Comparison of ENCODE assay signal across 8 mouse cellular contexts in genomic region chr16:30066852-30067301, GRCm38 (mm10). TPM values are rescaled to one million over a fixed set of nuclear protein-coding genes. Genes with fewer than 3 reads are reported as not detected.
DNase-seq lines count a peak whose midpoint lies in the region; ATAC-seq lines count a peak whose summit lies in the region.

No protein-coding gene starts in this region.

- peak overlapping the region; percentile 83 for H3K9ac ChIP-seq in embryonic facial prominence, embryonic 12.5 days
- peak overlapping the region; percentile 71 for H3K9ac ChIP-seq in heart, embryonic 11.5 days (ENCODE audit: low read depth, low read length)
- H3K9ac ChIP-seq in kidney, embryonic 14.5 days (ENCODE audit: low read depth, low read length), result peak overlapping the region; percentile 91
- peak overlapping the region; percentile 89 for H3K9ac ChIP-seq in stomach, embryonic 14.5 days (replicated peaks; ENCODE audit: low read depth, low read length)

- H3K4me3 ChIP-seq in embryonic facial prominence, embryonic 12.5 days, result peak overlapping the region; percentile 71
- peak overlapping the region; percentile 73 for H3K4me3 ChIP-seq in heart, embryonic 11.5 days (ENCODE audit: low read depth, low read length)
- H3K4me3 ChIP-seq in kidney, embryonic 14.5 days (ENCODE audit: low read length), result peak overlapping the region; percentile 85
- H3K4me3 ChIP-seq in stomach, embryonic 14.5 days (ENCODE audit: low read depth, low read length), result peak overlapping the region; percentile 82

- no peaks in the 10 kb centered on the region for H3K9me3 ChIP-seq in embryonic facial prominence, embryonic 12.5 days
- H3K9me3 ChIP-seq in heart, embryonic 11.5 days (replicated peaks; ENCODE audit: control insufficient read depth, low read length), result no peaks in the 10 kb centered on the region
- H3K9me3 ChIP-seq in kidney, embryonic 14.5 days (ENCODE audit: control insufficient read depth, low read length), result no peaks in the 10 kb centered on the region
- no peaks in the 10 kb centered on the region for H3K9me3 ChIP-seq in stomach, embryonic 14.5 days (ENCODE audit: control insufficient read depth, low read depth, low read length)

- peaks cover 41% of the 10 kb centered on the region for H3K4me1 ChIP-seq in embryonic facial prominence, embryonic 12.5 days
- H3K4me1 ChIP-seq in heart, embryonic 11.5 days (ENCODE audit: control insufficient read depth, insufficient read depth, low read length), result peaks cover 36% of the 10 kb centered on the region
- H3K4me1 ChIP-seq in kidney, embryonic 14.5 days (ENCODE audit: control insufficient read depth, insufficient read depth, low read length), result peaks cover 44% of the 10 kb centered on the region
- peaks cover 36% of the 10 kb centered on the region for H3K4me1 ChIP-seq in stomach, embryonic 14.5 days (ENCODE audit: control insufficient read depth, insufficient read depth, low read length)

- ATAC-seq in embryonic facial prominence, embryonic 12.5 days (ENCODE audit: insufficient number of reproducible peaks, insufficient read depth, low FRiP score, low TSS enrichment), result no peak
- ATAC-seq in heart, embryonic 11.5 days (replicated peaks; ENCODE audit: insufficient number of reproducible peaks, low FRiP score, low TSS enrichment), result no peak
- ATAC-seq in kidney, embryonic 14.5 days (ENCODE audit: low FRiP score, low TSS enrichment), result no peak
- peak; percentile 28; the same call in 1 of the 2 replicates for ATAC-seq in monocyte, adult 5-6 weeks (replicated peaks; ENCODE audit: insufficient number of reproducible peaks, low FRiP score, low TSS enrichment, poor library complexity, severe bottlenecking)
- ATAC-seq in stomach, embryonic 14.5 days (ENCODE audit: insufficient number of reproducible peaks, insufficient read depth, low FRiP score, low read depth), result no peak

- DNase-seq in 3134 (ENCODE audit: extremely low read depth, insufficient read length, low spot score) (peak; percentile 88), liver (peak; percentile 75)
- DNase-seq in adrenal gland, adult 2 months, result peak; percentile 94

- H3K27me3 ChIP-seq in embryonic facial prominence, embryonic 12.5 days, result no peaks in the 10 kb centered on the region
- no peaks in the 10 kb centered on the region for H3K27me3 ChIP-seq in heart, embryonic 11.5 days (ENCODE audit: control insufficient read depth, insufficient read depth, low read length)
- H3K27me3 ChIP-seq in kidney, embryonic 14.5 days (ENCODE audit: control insufficient read depth, insufficient read depth, low read length), result no peaks in the 10 kb centered on the region
- H3K27me3 ChIP-seq in stomach, embryonic 14.5 days (ENCODE audit: control insufficient read depth, insufficient read depth, low read length), result no peaks in the 10 kb centered on the region

- H3K36me3 ChIP-seq in embryonic facial prominence, embryonic 12.5 days, result no peaks in the 10 kb centered on the region
- H3K36me3 ChIP-seq in heart, embryonic 11.5 days (ENCODE audit: control insufficient read depth, insufficient read depth, low read length), result no peaks in the 10 kb centered on the region
- peaks cover 6% of the 10 kb centered on the region; the same call in 1 of the 2 replicates for H3K36me3 ChIP-seq in kidney, embryonic 14.5 days (ENCODE audit: control insufficient read depth, insufficient read depth, low read length)
- H3K36me3 ChIP-seq in stomach, embryonic 14.5 days (ENCODE audit: control insufficient read depth, insufficient read depth, low read length), result no peaks in the 10 kb centered on the region

- H3K27ac ChIP-seq in embryonic facial prominence, embryonic 12.5 days, result peak overlapping the region; percentile 95
- peak overlapping the region; percentile 100 for H3K27ac ChIP-seq in heart, embryonic 11.5 days (ENCODE audit: low read depth, low read length)
- peak overlapping the region; percentile 97 for H3K27ac ChIP-seq in kidney, embryonic 14.5 days (ENCODE audit: low read depth, low read length)
- peak overlapping the region; percentile 97 for H3K27ac ChIP-seq in stomach, embryonic 14.5 days (ENCODE audit: low read length)

- WGBS in embryonic facial prominence, embryonic 12.5 days, result under 1% methylated on average over 45 of the region's 46 CpGs
- under 1% methylated on average over 46 of the region's 46 CpGs for WGBS in heart, embryonic 11.5 days (ENCODE audit: insufficient replicate concordance)
- WGBS in kidney, embryonic 14.5 days, result under 1% methylated on average over 44 of the region's 46 CpGs
- under 1% methylated on average over 46 of the region's 46 CpGs for WGBS in stomach, embryonic 14.5 days

- peak overlapping the region; percentile 94 for H3K4me2 ChIP-seq in embryonic facial prominence, embryonic 12.5 days (replicated peaks)
- peak overlapping the region; percentile 92 for H3K4me2 ChIP-seq in heart, embryonic 11.5 days
- peak overlapping the region; percentile 90 for H3K4me2 ChIP-seq in kidney, embryonic 14.5 days (replicated peaks; ENCODE audit: low read depth, low read length)
- peak overlapping the region; percentile 58 for H3K4me2 ChIP-seq in stomach, embryonic 14.5 days (replicated peaks; ENCODE audit: low read depth, low read length)

RNA-seq across cellular contexts. Expression of gene Hes1, which starts 2.7 kb away (rescaled TPM):
- 10 to 100 TPM; 13.3 to 40.9 TPM for total RNA-seq in adrenal gland, adult 2 months (2021)
- 199 and 336 TPM in 2 replicates for polyA plus RNA-seq in adrenal gland, adult 2 months (2012; rRNA removed)
- 64.0 and 65.2 TPM in 2 replicates for polyA plus RNA-seq in embryonic facial prominence, embryonic 12.5 days (2016; fragmentation: Nextera tagmentation; extraction: Ambion mirVana)
- 29.1 and 30.3 TPM in 2 replicates for polyA plus RNA-seq in heart, embryonic 11.5 days (2014; fragmentation: Nextera tagmentation; extraction: Ambion mirVana)
- polyA plus RNA-seq in kidney, embryonic 14.5 days (2014; fragmentation: Nextera tagmentation; extraction: Ambion mirVana), result 68.7 and 82.2 TPM in 2 replicates
- total RNA-seq in monocyte, adult 5-6 weeks (2017), result 71.3 to 116 TPM (median 105 TPM) in 3 replicates
- polyA plus RNA-seq in stomach, embryonic 14.5 days (2014; fragmentation: Nextera tagmentation; extraction: Ambion mirVana), result 74.1 and 75.8 TPM in 2 replicates
